Mouse (Mus musculus): ENCODE results near the gene Kcnc3. TPM values are rescaled to one million over a fixed set of nuclear protein-coding genes. Genes with fewer than 3 reads are reported as not detected.

Gene Kcnc3
- polyA plus RNA-seq, 1 experiment from 2014 or later = 3.8 TPM

DNA sequence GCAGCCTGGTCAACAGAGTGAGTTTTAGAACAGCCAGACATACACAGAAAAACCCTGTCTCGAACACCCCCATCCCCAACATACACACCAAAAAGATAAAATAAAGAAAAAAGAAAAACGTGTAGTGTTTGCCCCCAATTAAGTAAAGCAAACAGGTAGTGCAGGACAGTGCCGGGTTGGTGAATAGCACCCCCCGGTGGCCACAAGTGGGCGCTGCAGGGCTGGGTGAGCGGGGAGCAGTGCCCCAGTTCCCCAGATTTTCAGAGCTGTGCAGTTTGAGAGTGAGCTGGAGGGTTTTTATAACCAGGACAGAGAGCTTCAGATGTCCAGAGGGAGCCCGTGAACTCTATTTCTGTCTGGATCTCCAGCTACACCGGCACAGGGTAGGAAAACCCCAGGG, 51.4 kb downstream of the Kcnc3 start:
- Histone ChIP-seq H3K36me3 (ENCODE audit: insufficient read depth, low read length) (0 out of 2 replicates have a peak, but pooled peaks cover 4% of the 10 kb centered on the region), H3K9ac (replicated peaks; ENCODE audit: low read depth) (no peak overlapping the region), H3K27ac (ENCODE audit: low read length) (no peak overlapping the region), H3K4me1 (ENCODE audit: insufficient read depth, low read depth, low read length) (no peaks in the 10 kb centered on the region), H3K4me3 (ENCODE audit: low read depth, low read length) (no peak overlapping the region), H3K27me3 (replicated peaks; ENCODE audit: insufficient read depth, low read length) (no peaks in the 10 kb centered on the region; the same call in 1 of the 2 replicates), H3K9me3 (ENCODE audit: low read length) (no peaks in the 10 kb centered on the region), H3K4me2 (replicated peaks; ENCODE audit: low read depth, low read length) (no peak overlapping the region)
- DNase-seq (ENCODE audit: low spot score) (no peak), ATAC-seq (peak; percentile 36; the same call in 1 of the 2 replicates)
- 34% methylated on average over 8 of the region's 8 CpGs for WGBS
- no peak for TF ChIP-seq EP300 (IDR thresholded peaks at IDR 0.05)
- TF ChIP-seq CTCF (IDR thresholded peaks at IDR 0.05) = peak; percentile 67

GRCm38 (mm10) chr7:44645256-44645655, 54.8 kb downstream of the Kcnc3 start:
- H3K27ac ChIP-seq (ENCODE audit: low read length) = no peak overlapping the region
- H3K27me3 ChIP-seq (replicated peaks; ENCODE audit: insufficient read depth, low read length) = no peaks in the 10 kb centered on the region
- H3K4me3 ChIP-seq (ENCODE audit: low read depth, low read length) = no peak overlapping the region
- ATAC-seq (no peak), DNase-seq (ENCODE audit: low spot score) (no peak)
- no peak overlapping the region for H3K4me2 ChIP-seq (replicated peaks; ENCODE audit: low read depth, low read length)
- 73% methylated on average over 5 of the region's 5 CpGs for WGBS
- no peaks in the 10 kb centered on the region for H3K36me3 ChIP-seq (ENCODE audit: insufficient read depth, low read length)
- no peaks in the 10 kb centered on the region for H3K9me3 ChIP-seq (ENCODE audit: low read length)
- H3K4me1 ChIP-seq (ENCODE audit: insufficient read depth, low read depth, low read length) = no peaks in the 10 kb centered on the region
- H3K9ac ChIP-seq (replicated peaks; ENCODE audit: low read depth) = no peak overlapping the region
- no peak for TF ChIP-seq EP300 (IDR thresholded peaks at IDR 0.05)
- TF ChIP-seq CTCF (IDR thresholded peaks at IDR 0.05) = no peak

GRCm38 (mm10) chr7:44645951-44646350, 55.5 kb downstream of the Kcnc3 start:
- no peak for ATAC-seq
- no peak overlapping the region for H3K9ac ChIP-seq (replicated peaks; ENCODE audit: low read depth)
- TF ChIP-seq EP300 (IDR thresholded peaks at IDR 0.05) (no peak), CTCF (IDR thresholded peaks at IDR 0.05) (no peak)
- H3K27me3 ChIP-seq (replicated peaks; ENCODE audit: insufficient read depth, low read length) = no peaks in the 10 kb centered on the region
- no peak for DNase-seq (ENCODE audit: low spot score)
- no peak overlapping the region for H3K4me2 ChIP-seq (replicated peaks; ENCODE audit: low read depth, low read length)
- no peaks in the 10 kb centered on the region for H3K4me1 ChIP-seq (ENCODE audit: insufficient read depth, low read depth, low read length)
- no peaks in the 10 kb centered on the region for H3K36me3 ChIP-seq (ENCODE audit: insufficient read depth, low read length)
- H3K27ac ChIP-seq (ENCODE audit: low read length) = no peak overlapping the region
- 17% methylated on average over 15 of the region's 15 CpGs for WGBS
- H3K4me3 ChIP-seq (ENCODE audit: low read depth, low read length) = no peak overlapping the region
- no peaks in the 10 kb centered on the region for H3K9me3 ChIP-seq (ENCODE audit: low read length)

- 55% methylated on average over 7 of the region's 7 CpGs for WGBS
- peak; percentile 73 for TF ChIP-seq CTCF (IDR thresholded peaks at IDR 0.05)
- TF ChIP-seq EP300 (IDR thresholded peaks at IDR 0.05) = no peak
- H3K9ac ChIP-seq (replicated peaks; ENCODE audit: low read depth) = no peak overlapping the region
- DNase-seq (ENCODE audit: low spot score) = peak; percentile 77
- H3K4me2 ChIP-seq (replicated peaks; ENCODE audit: low read depth, low read length) = no peak overlapping the region
- H3K27me3 ChIP-seq (replicated peaks; ENCODE audit: insufficient read depth, low read length) = no peaks in the 10 kb centered on the region
- ATAC-seq = peak; percentile 52
- no peaks in the 10 kb centered on the region for H3K9me3 ChIP-seq (ENCODE audit: low read length)
- no peaks in the 10 kb centered on the region for H3K4me1 ChIP-seq (ENCODE audit: insufficient read depth, low read depth, low read length)
- no peak overlapping the region for H3K27ac ChIP-seq (ENCODE audit: low read length)
- no peak overlapping the region for H3K4me3 ChIP-seq (ENCODE audit: low read depth, low read length)
- H3K36me3 ChIP-seq (ENCODE audit: insufficient read depth, low read length) = no peaks in the 10 kb centered on the region
These were observed 56.7 kb downstream of the Kcnc3 start for GRCm38 (mm10) chr7:44647042-44647724.

DNA sequence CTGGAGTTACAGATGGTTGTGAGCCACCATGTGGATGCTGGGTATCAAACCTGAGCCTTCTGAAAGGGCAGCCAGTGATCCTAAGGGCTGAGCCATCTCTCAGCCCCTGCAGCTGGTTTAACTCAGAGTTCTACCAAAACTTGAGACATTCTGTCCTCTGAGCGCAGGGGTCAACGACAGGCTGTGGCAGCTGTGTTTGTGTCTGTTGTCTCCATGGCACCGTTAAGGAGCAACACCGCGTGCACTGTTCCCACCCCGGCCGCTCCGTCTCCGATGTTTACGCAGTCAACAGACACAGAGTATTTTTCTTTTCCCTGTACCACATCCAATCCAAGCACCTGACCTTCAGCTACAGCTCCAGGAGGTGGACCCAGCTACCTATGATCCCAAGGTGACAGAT, 57.3 kb downstream of the Kcnc3 start:
- H3K27ac ChIP-seq (ENCODE audit: low read length) = no peak overlapping the region
- peak; percentile 56; the same call in 1 of the 2 replicates for TF ChIP-seq EP300 (IDR thresholded peaks at IDR 0.05)
- no peak for TF ChIP-seq CTCF (IDR thresholded peaks at IDR 0.05)
- no peak overlapping the region for H3K9ac ChIP-seq (replicated peaks; ENCODE audit: low read depth)
- no peaks in the 10 kb centered on the region for H3K4me1 ChIP-seq (ENCODE audit: insufficient read depth, low read depth, low read length)
- no peak overlapping the region for H3K4me3 ChIP-seq (ENCODE audit: low read depth, low read length)
- H3K36me3 ChIP-seq (ENCODE audit: insufficient read depth, low read length) = no peaks in the 10 kb centered on the region
- 25% methylated on average over 10 of the region's 10 CpGs for WGBS
- H3K27me3 ChIP-seq (replicated peaks; ENCODE audit: insufficient read depth, low read length) = no peaks in the 10 kb centered on the region
- ATAC-seq (peak; percentile 72), DNase-seq (ENCODE audit: low spot score) (peak; percentile 44)
- no peaks in the 10 kb centered on the region for H3K9me3 ChIP-seq (ENCODE audit: low read length)
- no peak overlapping the region for H3K4me2 ChIP-seq (replicated peaks; ENCODE audit: low read depth, low read length)

- no peak overlapping the region for H3K4me3 ChIP-seq (ENCODE audit: low read depth, low read length)
- H3K9me3 ChIP-seq (ENCODE audit: low read length) = no peaks in the 10 kb centered on the region
- H3K9ac ChIP-seq (replicated peaks; ENCODE audit: low read depth) = no peak overlapping the region
- no peak overlapping the region for H3K27ac ChIP-seq (ENCODE audit: low read length)
- H3K27me3 ChIP-seq (replicated peaks; ENCODE audit: insufficient read depth, low read length) = no peaks in the 10 kb centered on the region
- H3K4me2 ChIP-seq (replicated peaks; ENCODE audit: low read depth, low read length) = no peak overlapping the region
- DNase-seq (ENCODE audit: low spot score) (no peak), ATAC-seq (no peak)
- no peaks in the 10 kb centered on the region for H3K4me1 ChIP-seq (ENCODE audit: insufficient read depth, low read depth, low read length)
- 58% methylated on average over 8 of the region's 8 CpGs for WGBS
- TF ChIP-seq CTCF (IDR thresholded peaks at IDR 0.05) = no peak
- H3K36me3 ChIP-seq (ENCODE audit: insufficient read depth, low read length) = no peaks in the 10 kb centered on the region
These were observed 58.7 kb downstream of the Kcnc3 start for GRCm38 (mm10) chr7:44649094-44649610.

All from lung, postnatal 0 days (tissue).